Mouse (Mus musculus) frontal cortex, adult 2 months (tissue): ENCODE measurements at regions not wholly inside any gene's neighbourhood (a gene's known extent, or its start where the extent isn't known, plus 50 kb on each side); places are given as distances from the start of the nearest gene placed in this dataset.
A peak's percentile ranks its signal among the peaks of the same experiment; 100 is the strongest.

Experiments used
- DNase-seq, 2 experiments: peaks; one replicate each; pipeline ENCODE4 v3.0.0; 2022; ENCODE audit warnings: low spot score in 1 of 2; ENCODE audit errors: extremely low spot score in 1 of 2

- no peak for DNase-seq
Measured at GRCm38 (mm10) chr12:7774127-7774526, 203.3 kb upstream of the Apob start.

GRCm38 (mm10) chr12:7776335-7776734 lies 201.1 kb upstream of the Apob start:
- DNase-seq, result peak in 1 of 2 experiments; percentile 58

GRCm38 (mm10) chr12:7777220-7778055 lies 200.0 kb upstream of the Apob start:
- peak; percentile 63 to 96 for DNase-seq

GRCm38 (mm10) chr12:7778056-7778440 lies 199.4 kb upstream of the Apob start:
- DNase-seq, result peak in 1 of 2 experiments; percentile 23

- DNase-seq, result peak; percentile 11 to 58
Measured at GRCm38 (mm10) chr12:7816616-7817015, 160.8 kb upstream of the Apob start.

- DNase-seq, result no peak
Measured at GRCm38 (mm10) chr12:7820006-7820704, 157.3 kb upstream of the Apob start.

- no peak for DNase-seq
Measured at GRCm38 (mm10) chr12:7820718-7821117, 156.7 kb upstream of the Apob start.

GRCm38 (mm10) chr12:7835731-7836130 lies 141.7 kb upstream of the Apob start:
- DNase-seq, result no peak

- DNase-seq, result peak; percentile 8 to 67
Measured at GRCm38 (mm10) chr12:7853876-7854275, 123.6 kb upstream of the Apob start.

- no peak for DNase-seq
Measured at GRCm38 (mm10) chr12:7855683-7856082, 121.8 kb upstream of the Apob start.

DNA sequence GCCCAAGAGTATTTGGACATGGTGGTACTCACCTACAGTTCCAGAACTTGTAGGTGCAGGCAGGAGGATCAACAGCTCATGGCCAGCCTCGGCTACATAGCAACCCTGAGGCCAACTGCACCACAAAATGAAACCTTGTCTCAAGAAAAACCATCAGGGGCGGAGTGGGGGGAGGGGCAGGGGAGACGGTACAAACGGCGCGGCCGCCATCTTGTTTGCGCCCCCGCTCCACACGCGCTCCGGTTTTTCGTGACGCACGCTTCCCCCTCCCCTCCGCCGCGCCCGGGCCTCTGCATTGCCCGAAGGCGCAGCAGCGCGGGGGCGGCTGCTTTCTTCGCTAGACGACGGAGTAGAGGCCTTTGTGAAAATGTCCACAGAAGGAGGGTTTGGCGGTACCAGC lies 117.9 kb upstream of the Apob start:
- no peak for DNase-seq

DNA sequence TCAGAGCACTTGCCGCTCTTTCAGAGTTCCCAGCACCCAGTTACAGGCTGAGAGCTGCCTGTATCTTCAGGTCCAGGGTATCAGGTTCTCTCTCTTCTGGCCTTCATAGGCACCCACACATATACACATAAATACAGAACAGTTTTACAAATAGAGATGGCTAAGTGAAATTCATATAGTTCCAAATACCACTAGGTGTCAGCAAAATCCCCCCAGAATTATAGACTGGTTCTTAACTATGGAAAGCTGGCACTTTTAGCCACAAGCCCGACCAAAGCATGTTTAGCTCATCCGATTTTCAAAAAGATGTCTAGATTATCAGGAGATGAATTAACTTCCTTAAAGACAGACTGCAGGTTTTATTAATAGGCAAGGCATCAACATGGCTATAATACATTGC lies 107.4 kb upstream of the Apob start:
- peak in 1 of 2 experiments; percentile 55 for DNase-seq

DNA sequence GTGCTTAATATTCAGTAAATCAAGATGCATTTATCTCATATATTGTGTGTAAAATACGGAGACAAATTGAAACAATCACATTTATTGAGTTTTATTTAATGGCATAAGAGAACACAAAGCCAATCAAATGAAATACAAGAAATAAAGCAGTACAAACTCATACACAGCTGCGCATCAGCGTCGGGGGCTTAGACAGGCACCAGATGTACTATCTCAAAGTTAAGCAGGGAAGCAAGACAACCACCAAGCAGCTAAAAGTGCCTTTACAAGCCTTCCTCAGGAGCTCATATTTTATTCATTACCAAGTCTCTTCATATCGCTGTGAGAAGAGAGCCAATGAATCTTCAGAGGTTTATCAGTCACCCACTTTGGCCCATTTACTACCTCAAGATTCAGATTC lies 107.0 kb upstream of the Apob start:
- DNase-seq, result no peak

DNA sequence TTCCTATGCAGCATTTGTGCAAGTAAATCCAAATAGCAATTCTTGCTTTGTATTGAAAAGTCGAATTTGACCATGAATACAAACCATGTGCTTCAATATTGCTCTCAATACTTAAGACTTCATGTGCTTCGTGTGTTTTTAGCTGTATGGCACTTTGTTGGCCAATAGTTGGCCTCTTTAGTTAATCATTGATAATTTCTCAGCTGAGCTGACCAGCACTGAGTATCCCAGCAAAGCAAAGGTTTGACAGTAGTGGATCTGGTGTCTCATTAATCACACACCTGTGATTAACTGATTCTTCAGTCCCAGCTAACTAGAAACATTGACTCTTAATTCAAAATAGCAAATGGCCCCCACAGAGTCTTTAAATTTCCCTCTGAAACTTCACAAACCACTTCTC lies 102.0 kb upstream of the Apob start:
- no peak for DNase-seq

GRCm38 (mm10) chr12:7876302-7877063 lies 101.0 kb upstream of the Apob start:
- no peak for DNase-seq

GRCm38 (mm10) chr12:7878761-7879160 lies 98.7 kb upstream of the Apob start:
- no peak for DNase-seq

DNA sequence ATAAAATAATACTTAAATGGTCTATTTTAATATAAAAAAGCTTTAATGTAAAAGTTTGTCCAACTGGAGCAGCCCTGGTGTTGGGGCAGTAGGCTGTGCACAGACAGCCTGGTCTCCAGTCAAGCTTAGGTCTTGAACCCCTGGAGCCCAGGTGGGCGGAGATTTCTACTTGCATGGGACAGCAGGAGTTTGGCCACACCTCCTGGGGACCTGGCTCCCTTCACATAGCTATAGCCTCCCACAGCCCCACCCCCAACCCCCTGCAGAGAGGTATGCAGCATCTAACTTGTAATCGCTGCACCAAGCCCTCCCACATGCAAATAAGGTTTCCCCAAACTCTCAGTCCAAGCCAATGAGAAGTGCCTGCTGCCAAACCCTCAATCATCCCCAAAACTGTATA lies 81.3 kb upstream of the Apob start:
- no peak for DNase-seq

GRCm38 (mm10) chr12:7905329-7905728 lies 72.1 kb upstream of the Apob start:
- peak in 1 of 2 experiments; percentile 17 for DNase-seq

DNA sequence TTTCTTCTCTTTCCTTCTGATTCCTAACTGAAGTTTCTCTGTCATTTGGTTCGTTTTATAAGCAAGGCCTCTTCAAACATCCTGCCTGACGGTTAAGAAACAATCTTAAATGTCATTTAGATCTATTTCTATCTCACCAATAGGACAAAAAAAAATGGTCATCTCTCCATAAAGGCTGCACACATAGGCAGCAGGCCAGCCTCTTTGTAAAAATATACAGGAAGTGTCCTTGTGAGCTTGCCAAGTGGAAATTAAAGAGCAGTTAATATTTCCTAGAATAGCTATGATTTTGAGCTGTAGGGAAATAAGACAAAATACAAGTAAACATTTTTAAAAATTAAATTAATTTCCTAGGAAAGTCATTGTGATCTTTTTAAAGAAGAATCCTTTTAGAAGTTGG lies 70.6 kb upstream of the Apob start:
- DNase-seq, result no peak

DNA sequence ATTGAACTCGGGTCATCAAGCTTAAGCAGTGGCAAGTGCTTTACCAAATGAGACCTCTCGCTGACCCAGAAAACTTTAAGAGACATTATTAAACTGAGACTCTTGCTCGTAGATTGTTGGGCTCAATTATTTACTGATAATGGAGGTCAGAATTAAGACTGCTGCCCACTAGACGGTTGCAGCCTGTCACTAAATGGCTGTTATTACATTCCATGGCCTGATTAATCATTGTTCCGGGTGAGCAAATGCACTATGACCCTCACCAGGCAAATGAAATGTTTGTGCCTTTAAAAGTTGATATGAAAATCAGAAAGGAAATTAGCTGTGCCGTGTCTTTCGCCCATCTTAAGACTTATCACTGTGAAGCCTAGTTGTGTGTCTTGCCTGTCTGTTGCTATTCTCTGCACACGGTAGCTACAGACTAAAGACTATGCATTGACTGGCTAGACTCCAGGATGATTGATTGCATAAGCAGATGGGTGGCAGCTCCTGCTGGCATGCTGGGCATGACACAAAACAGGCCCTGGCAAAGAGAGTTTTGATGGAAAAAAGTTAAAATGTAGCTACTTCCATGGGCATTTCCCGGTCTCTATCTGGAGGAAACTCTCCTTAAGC lies 67.6 kb upstream of the Apob start:
- peak in 1 of 2 experiments; percentile 8 for DNase-seq

- DNase-seq, result no peak
Measured at GRCm38 (mm10) chr12:7910509-7910908, 66.9 kb upstream of the Apob start.
